Mouse (Mus musculus) stomach, postnatal 0 days (tissue): ENCODE measurements at regions not wholly inside any gene's neighbourhood (a gene's known extent, or its start where the extent isn't known, plus 50 kb on each side); places are given as distances from the start of the nearest gene placed in this dataset.

Source experiments
- CTCF ChIP-seq: IDR thresholded peaks from 2 replicates; pipeline ENCODE4 v1.5.1; 2016; ENCODE audit warnings: antibody characterized with exemption, low read depth, mild to moderate bottlenecking, moderate library complexity
- EP300 ChIP-seq: optimal IDR thresholded peaks from 2 replicates; pipeline ENCODE3; 2016; ENCODE audit warnings: antibody characterized with exemption

DNA sequence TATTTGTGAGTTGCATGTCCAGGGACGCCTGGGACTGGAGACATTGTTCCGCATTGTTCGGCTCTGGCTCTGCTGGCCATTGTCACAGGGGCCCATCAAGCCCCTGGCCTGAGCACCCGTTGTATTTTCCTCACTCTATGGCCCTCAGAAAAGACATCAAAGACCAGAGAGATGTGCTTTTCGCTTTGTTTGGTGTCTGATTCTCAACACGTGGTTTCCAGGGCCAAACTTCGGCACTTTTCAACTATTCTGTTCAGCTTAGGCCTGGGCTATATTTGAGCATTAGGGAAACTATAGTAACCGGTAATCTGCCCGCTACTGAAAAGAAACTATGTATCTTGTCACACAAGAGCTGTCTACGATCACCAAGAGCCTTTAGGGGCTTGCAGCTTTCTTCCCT is 257.1 kb upstream of the Irx3 start:
- TF ChIP-seq CTCF, result no peak
- no peak for TF ChIP-seq EP300
